Mouse (Mus musculus): ENCODE data around the gene Olfr959.

The Olfr959 gene

DNA sequence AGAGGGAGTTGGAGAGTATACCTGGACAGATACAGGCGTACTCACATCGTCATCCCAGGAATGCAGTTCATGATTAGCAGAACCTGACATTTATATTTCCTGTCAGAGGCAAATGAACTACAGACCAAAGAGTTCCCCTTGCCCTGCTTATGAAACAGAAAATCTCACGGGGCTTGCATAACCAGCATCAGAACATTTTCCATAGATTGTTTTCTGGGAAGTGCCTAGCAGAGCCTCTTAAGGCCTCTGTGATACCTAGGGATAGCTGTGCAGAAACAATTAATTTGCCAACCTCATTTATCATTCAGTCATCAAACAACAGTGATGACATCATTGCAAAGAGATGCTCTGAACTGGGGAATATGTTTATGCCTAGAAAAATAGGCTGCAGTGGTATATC lies at the start of gene Olfr959:
Gene Olfr959 (minus strand): TSS at position 101 of the 400 bp plus-strand sequence.
- DNase-seq (ENCODE audit: low read depth in 2 of 2, low spot score in 2 of 2), result no peak

DNA sequence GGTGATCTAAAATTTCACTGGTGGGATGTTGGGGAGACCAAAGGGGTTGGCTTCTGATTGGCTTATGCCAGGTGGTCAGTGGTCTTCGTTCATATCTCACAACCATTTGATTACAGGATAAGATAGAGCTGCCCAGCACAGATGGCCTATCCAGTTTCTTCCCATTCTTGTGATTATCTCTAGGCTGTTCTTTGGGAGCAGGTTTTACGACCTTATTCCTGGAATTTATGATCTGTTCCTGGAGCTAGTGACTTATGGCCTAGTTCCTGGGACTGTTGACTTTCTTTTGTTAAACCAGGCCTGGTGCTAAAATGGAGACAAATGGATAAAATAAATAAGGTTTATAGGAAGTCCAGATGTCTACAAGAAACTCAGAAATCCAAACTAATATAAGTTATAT lies 49.3 kb upstream of the Olfr959 start:
- DNase-seq (ENCODE audit: low read depth in 2 of 2, low spot score in 2 of 2), result no peak

DNA sequence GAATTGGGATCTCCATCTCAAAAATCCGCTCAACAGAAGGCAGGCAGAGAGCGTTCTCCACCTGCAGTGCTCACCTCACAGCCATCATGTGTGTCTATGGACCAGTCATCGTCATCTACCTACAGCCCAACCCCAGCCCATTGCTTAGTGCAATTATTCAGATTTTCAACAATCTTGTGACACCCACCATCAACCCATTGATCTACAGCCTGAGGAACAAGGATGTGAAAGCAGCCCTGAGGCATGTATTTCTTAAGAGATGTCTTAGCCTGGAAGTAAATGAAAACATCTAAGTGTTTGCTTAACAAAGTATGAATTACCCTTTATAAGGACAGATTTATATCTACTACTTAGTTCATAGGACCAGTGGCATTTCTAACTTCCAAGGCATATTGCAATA lies 48.4 kb upstream of the Olfr959 start:
- no peak for DNase-seq (ENCODE audit: low read depth in 2 of 2, low spot score in 2 of 2)

- no peak for DNase-seq (ENCODE audit: low read depth in 2 of 2, low spot score in 2 of 2)
Measured at GRCm38 (mm10) chr9:39621073-39621472, 45.7 kb upstream of the Olfr959 start, which contains the start of gene Olfr960. TSS of gene Olfr960 (plus strand) at chr9:39621373.

- no peak for DNase-seq (ENCODE audit: low read depth in 2 of 2, low spot score in 2 of 2)
Measured at GRCm38 (mm10) chr9:39611953-39612352, 36.6 kb upstream of the Olfr959 start.

- no peak for DNase-seq (ENCODE audit: low read depth in 2 of 2, low spot score in 2 of 2)
Measured at GRCm38 (mm10) chr9:39610355-39610754, 35.0 kb upstream of the Olfr959 start, which contains the start of gene Olfr148. TSS of gene Olfr148 (plus strand) at chr9:39610655.

DNA sequence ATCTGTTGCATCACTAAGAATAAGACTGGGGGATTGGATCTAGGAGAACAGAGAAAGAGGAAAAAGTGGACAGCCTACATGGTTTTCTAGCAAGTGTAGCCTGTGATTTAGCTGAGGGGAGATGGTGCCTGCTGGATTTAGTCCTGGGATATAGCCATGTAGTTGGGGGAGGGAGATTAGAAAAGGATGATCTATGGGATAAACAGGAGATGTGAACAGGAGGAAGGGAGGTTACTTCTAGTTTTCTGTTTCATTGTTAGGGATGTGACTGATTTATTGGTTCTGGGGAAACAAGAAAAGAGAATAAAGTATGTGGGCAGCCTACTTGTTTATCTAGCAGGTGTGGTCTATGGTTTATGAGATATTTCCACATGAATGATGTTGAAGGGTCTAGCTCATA lies 33.1 kb upstream of the Olfr959 start:
- no peak for DNase-seq (ENCODE audit: low read depth in 2 of 2, low spot score in 2 of 2)

- DNase-seq (ENCODE audit: low read depth in 2 of 2, low spot score in 2 of 2), result no peak
Measured at GRCm38 (mm10) chr9:39603999-39604453, 28.7 kb upstream of the Olfr959 start, which contains the start of gene AW551984. TSS of gene AW551984 (minus strand) at chr9:39604403.

GRCm38 (mm10) chr9:39603333-39603845 lies 28.0 kb upstream of the Olfr959 start:
- DNase-seq (ENCODE audit: low read depth in 2 of 2, low spot score in 2 of 2), result no peak

DNA sequence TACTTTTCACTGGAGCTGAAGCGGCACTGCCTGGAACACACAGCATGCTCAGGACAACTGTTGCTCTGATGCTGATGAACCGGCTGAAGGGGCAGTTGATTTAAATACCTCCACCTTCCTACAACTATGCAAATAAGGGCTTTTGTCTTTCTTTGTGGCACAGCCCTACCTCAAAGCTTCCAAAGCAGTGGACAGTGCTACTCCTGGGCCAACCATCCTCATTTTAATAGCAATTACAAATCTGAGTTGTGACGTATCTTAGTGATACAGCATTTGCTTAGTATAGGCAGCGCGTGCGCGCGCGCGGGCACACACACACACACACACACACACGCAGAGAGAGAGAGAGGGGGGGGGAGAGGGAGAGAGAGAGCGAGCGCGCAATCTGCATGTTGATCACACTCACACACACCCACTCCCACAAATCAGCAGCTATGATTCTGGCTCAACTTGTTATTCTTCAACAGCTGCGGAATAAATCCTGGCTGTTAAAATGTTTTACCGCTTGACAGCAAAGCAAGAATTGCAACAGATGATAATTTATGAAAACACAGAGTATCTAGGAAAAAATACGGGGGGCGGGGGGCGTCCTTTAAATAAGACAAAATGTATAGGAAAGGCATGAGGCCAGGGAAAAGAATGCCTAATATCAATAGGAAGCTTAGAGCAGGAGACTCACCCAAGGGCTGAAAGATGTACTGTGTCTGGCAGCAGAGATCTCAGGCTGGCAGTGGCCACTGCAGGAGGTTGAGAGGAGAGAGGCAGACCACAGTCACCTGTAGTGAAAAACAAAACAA lies 27.4 kb upstream of the Olfr959 start:
- DNase-seq (ENCODE audit: low read depth in 2 of 2, low spot score in 2 of 2), result no peak

GRCm38 (mm10) chr9:39577050-39577449 lies 1.7 kb upstream of the Olfr959 start:
- no peak for DNase-seq (ENCODE audit: low read depth in 2 of 2, low spot score in 2 of 2)

DNA sequence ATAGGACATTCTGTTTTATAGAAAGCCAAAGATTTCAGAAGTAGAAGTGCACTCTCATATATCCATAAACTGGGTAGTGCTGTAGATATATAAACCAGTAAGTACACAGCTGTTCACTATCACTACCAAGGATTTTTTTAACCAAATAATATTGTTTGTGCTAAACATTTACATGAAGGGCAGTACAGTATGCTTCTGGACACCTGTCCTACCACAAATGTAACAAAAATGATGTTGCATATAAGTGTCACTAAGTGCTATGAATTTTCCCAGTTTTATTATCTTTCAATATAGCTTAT lies 17.1 kb downstream of the Olfr959 start:
- no peak for DNase-seq (ENCODE audit: low read depth in 2 of 2, low spot score in 2 of 2)

DNA sequence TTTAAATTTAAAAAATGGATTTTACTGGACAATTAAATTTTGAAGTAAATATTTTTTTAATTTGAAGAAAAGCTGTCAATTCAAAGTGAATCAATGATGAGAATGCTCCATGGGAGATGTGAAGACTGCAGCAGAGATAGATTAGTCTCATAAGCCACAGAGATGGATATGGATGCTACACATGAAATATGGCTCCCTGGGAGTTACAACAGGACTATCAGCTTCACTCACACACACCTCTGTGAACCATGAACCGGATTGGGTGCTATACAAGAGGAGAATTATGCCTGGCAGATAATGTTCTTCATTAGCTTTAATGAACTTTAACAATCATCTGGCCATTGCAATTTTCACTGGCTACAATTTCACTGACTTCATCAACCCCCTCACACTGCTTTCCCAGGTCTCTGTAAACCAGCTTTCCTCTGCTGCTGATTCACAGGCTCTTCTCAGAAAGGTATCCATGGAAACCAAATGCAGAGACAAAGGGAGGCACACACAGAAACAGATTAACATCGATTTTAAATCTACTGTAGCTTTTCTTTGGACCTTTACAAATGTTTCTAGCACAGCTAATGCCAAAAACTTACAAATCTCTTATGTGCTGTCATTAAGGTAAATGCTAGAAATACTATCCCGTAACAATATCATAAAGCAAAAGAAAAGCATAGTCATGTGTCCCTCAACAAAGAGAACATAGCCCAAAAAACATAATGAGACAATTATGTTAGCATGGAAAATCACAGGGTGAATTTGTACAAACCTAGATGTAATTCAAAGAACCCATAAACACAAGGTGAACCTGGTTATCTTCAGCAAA lies 17.6 kb downstream of the Olfr959 start:
- DNase-seq (ENCODE audit: low read depth in 2 of 2, low spot score in 2 of 2), result no peak

DNA sequence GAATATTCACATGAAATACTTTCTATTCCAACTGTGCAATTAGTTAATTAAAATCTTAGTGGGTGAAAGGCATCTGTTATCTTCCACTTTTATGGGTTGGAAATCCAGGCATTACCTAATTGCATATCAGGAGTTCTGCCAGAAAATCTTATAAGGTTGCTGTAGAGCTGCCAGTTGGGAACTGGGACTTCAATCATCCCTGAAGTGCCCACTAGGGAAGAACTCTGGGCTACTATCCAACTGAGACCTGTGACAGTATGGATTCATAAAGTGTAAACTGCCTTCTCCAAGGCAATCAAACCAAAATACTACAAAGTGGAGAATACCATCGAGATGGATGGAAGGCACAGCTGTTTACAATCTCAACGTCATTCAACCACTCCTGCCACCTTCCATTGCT lies 21.4 kb downstream of the Olfr959 start, which contains the start of gene Olfr958:
Gene Olfr958 (minus strand): TSS at position 109 of the 400 bp plus-strand sequence.
- DNase-seq (ENCODE audit: low read depth in 2 of 2, low spot score in 2 of 2), result no peak

DNA sequence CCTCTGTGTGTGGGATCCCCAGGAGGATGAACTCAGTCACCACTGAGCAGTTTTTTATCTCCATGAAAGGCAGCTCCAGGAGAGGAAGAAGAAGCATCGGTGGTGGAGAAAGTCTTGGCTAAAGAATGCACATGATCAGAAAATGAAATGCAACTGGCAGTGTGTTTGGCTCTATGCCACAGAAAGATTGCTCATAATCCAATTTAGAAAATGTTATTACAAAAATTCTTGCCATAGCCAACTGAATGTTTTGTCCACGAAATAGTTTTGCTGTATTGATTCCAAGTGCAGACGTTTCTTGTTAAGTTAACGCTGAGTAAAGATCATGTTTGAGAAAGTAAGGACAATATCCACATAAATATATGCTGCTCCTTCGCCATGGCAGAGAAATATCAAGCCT lies 24.6 kb downstream of the Olfr959 start:
- DNase-seq (ENCODE audit: low read depth in 2 of 2, low spot score in 2 of 2), result no peak

- no peak for DNase-seq (ENCODE audit: low read depth in 2 of 2, low spot score in 2 of 2)
Measured at GRCm38 (mm10) chr9:39523616-39524285, 51.6 kb downstream of the Olfr959 start.

All from CD8-positive naive resting alpha-beta T cell, adult 2 months (primary cell).